Mouse (Mus musculus): ENCODE data around the gene Rsl1. TPM values are rescaled to one million over a fixed set of nuclear protein-coding genes. Genes with fewer than 3 reads are reported as not detected.

Rsl1 gene
- 2.1 and 2.6 TPM in 2 replicates for polyA plus RNA-seq (2021; fragmentation: Nextera tagmentation)
- long read RNA-seq, experiment 1, partial matches to known transcripts, result 1 of 15 reads
- long read RNA-seq, experiment 1, other reads (novel, unspliced or antisense), result 9 of 15 reads
- long read RNA-seq, experiment 2, partial matches to known transcripts, result 0 of 1 reads
- long read RNA-seq, experiment 2, other reads (novel, unspliced or antisense), result 0 of 1 reads

DNA sequence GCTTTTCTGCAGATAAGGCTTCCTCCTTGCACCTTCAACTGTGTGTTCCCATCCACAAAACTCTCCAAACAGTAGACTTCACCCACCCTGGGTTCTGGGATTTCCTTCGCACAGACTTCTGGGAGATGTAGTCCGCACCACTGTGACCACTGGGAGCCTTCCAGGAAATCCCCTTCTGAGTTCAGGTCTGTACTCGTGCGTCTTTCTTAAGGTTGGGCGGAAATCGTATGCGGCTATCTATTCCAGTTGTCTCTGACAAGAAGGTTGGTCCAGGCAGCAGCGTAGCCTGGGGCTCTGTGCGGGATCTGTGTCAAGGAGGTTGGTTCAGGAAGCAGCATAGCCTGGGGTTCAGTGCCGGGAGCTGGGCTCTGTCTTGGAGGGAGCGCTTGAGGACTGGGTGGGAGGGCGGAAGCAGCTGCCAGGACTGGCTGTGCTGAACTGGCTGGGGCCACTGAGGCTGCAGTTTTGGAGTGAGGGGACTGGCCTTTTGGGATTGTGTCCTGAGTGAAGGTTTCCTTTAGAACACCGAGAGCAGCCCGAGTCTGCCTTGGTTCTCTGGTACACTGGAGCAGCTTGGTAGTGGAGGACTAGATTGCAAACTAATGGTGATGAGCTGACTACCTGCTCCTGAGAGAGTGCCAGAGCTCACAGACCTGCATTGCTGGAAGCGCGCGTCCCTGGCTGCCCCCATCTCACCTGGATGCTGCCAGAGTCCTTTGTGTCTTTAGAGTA lies at the start of gene Rsl1:
Rsl1 (plus strand) TSS at position 192 of the 732 bp plus-strand sequence.

DNA sequence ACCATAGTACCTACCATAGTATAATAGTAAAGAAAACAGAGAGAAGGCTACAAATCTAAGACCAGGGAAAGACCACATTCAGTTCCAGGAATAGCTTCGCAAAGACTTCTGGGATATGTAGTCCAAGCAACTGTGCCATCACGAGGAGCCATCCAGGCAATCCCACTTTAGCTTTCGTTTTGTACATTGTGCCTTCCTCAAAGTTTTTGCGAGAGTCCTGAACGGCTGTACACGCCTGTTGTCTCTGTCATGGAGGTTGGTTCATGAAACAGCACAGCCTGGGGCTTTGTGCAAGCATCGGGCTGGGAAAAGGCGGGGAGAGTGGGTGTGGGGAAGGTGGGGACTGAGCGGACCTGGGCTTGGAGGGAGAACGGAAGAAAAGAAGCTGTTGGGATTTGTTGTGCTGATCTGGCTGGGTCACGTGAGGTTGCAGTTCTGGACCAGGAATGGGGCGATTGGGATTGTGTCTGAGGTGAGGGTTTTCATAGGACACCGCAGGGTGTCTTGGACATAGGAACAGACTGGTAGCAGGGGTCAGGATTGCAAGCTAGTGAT lies 21.4 kb downstream of the Rsl1 start, which contains the start of gene Zfp455:
Zfp455 (plus strand) TSS at position 167 of the 555 bp plus-strand sequence.

Other genes starting within 250 kb of the Rsl1 start
- 2.7 and 4.0 TPM in 2 replicates for gene Zfp712, start 112.0 kb upstream of the Rsl1 start, polyA plus RNA-seq (2021; fragmentation: Nextera tagmentation)
- 1.3 and 2.5 TPM in 2 replicates for gene Zfp708, start 75.2 kb upstream of the Rsl1 start, polyA plus RNA-seq (2021; fragmentation: Nextera tagmentation)
- gene Gm28557, start 64.6 kb upstream of the Rsl1 start, polyA plus RNA-seq (2021; fragmentation: Nextera tagmentation), result 1.8 TPM in 2 replicates
- gene Rslcan18, start 56.9 kb upstream of the Rsl1 start, polyA plus RNA-seq (2021; fragmentation: Nextera tagmentation), result 0.06 TPM in 1 of 2 replicates, not detected in the other
- 2.0 and 2.2 TPM in 2 replicates for gene Zfp759, start 51.5 kb upstream of the Rsl1 start, polyA plus RNA-seq (2021; fragmentation: Nextera tagmentation)
- gene Zfp455, start 21.3 kb downstream of the Rsl1 start, polyA plus RNA-seq (2021; fragmentation: Nextera tagmentation), result 0.83 and 1.4 TPM in 2 replicates
- 1.7 and 3.0 TPM in 2 replicates for gene Zfp458, start 105.3 kb downstream of the Rsl1 start, polyA plus RNA-seq (2021; fragmentation: Nextera tagmentation)
- 0.25 and 0.26 TPM in 2 replicates for gene Zfp457, start 133.3 kb downstream of the Rsl1 start, polyA plus RNA-seq (2021; fragmentation: Nextera tagmentation)
- 0.69 and 0.79 TPM in 2 replicates for gene Zfp595, start 159.4 kb downstream of the Rsl1 start, polyA plus RNA-seq (2021; fragmentation: Nextera tagmentation)
- 0.98 TPM in 1 of 2 replicates, not detected in the other for gene Gm28044, start 187.4 kb downstream of the Rsl1 start, polyA plus RNA-seq (2021; fragmentation: Nextera tagmentation)
- gene Zfp953, start 187.4 kb downstream of the Rsl1 start, polyA plus RNA-seq (2021; fragmentation: Nextera tagmentation), result 0.21 and 0.32 TPM in 2 replicates
- gene Gm28041, start 202.6 kb downstream of the Rsl1 start, polyA plus RNA-seq (2021; fragmentation: Nextera tagmentation), result 0.26 and 0.33 TPM in 2 replicates
- gene Zfp456, start 202.6 kb downstream of the Rsl1 start, polyA plus RNA-seq (2021; fragmentation: Nextera tagmentation), result 0.28 and 0.38 TPM in 2 replicates
- 1.3 and 1.5 TPM in 2 replicates for gene Zfp429, start 226.6 kb downstream of the Rsl1 start, polyA plus RNA-seq (2021; fragmentation: Nextera tagmentation)
- 1.0 and 2.8 TPM in 2 replicates for gene Zfp459, start 248.2 kb downstream of the Rsl1 start, polyA plus RNA-seq (2021; fragmentation: Nextera tagmentation)